Mouse (Mus musculus) left cerebral cortex, postnatal 25 days (tissue): ENCODE data around the gene Ptprs. TPM values are rescaled to one million over a fixed set of nuclear protein-coding genes. Genes with fewer than 3 reads are reported as not detected.

Experiments used
- microRNA-seq, 2 experiments: library from miRNA; unstranded; fragments of <30 nt; microRNA quantifications; one replicate each; pipeline ENCODE4 v1.2.0; 2022
- total RNA-seq, 2 experiments: library from RNA; stranded (reverse); gene quantifications; 2 replicates each; pipeline ENCODE4 v1.2.3; 2021

The Ptprs gene
- total RNA-seq, 2 experiments from 2014 or later = 621 to 622 TPM

Small RNA genes within 50 kb of the gene (microRNA-seq; reads per million reads assigned to microRNA genes)
- 2.5 to 5.0 reads per million in 2 experiments for gene Mir6977

Other genes with a start within 250 kb of the Ptprs start
- gene Fem1a, start 219.7 kb downstream of the Ptprs start, total RNA-seq = 10 to 100 TPM; 33.5 to 34.1 TPM
- gene Ticam1, start 199.7 kb downstream of the Ptprs start, total RNA-seq = 1 to 10 TPM; 5.2 to 5.4 TPM
- gene Plin3, start 183.6 kb downstream of the Ptprs start, total RNA-seq = 10 to 100 TPM in 1 of 2 experiments, 1 to 10 TPM in 1; 7.6 to 10.3 TPM
- not detected for gene Arrdc5, start 176.2 kb downstream of the Ptprs start, total RNA-seq
- 1 to 10 TPM in 1 of 2 experiments, under 1 TPM in 1; 0.69 to 1.1 TPM for gene Uhrf1, start 173.2 kb downstream of the Ptprs start, total RNA-seq
- gene Kdm4b, start 150.4 kb downstream of the Ptprs start, total RNA-seq = 10 to 100 TPM; 70.0 to 74.4 TPM
- gene Znrf4, start 35.9 kb upstream of the Ptprs start, total RNA-seq = not detected
- gene Gm20219, start 77.9 kb upstream of the Ptprs start, total RNA-seq = 1 to 10 TPM; 1.7 to 1.9 TPM
- 100 to 1,000 TPM in 1 of 2 experiments, 10 to 100 TPM in 1; 87.2 to 110 TPM for gene Safb2, start 108.1 kb upstream of the Ptprs start, total RNA-seq
- gene Safb, start 108.3 kb upstream of the Ptprs start, total RNA-seq = 100 to 1,000 TPM; 128 to 147 TPM
- 100 to 1,000 TPM; 135 to 142 TPM for gene 2410015M20Rik, start 133.3 kb upstream of the Ptprs start, total RNA-seq
- 100 to 1,000 TPM; 334 to 355 TPM for gene Rpl36, start 136.9 kb upstream of the Ptprs start, total RNA-seq
- gene Lonp1, start 150.4 kb upstream of the Ptprs start, total RNA-seq = 10 to 100 TPM; 63.0 to 63.1 TPM
- under 1 TPM; 0.73 TPM for gene Catsperd, start 151.7 kb upstream of the Ptprs start, total RNA-seq
- gene Ranbp3, start 196.8 kb upstream of the Ptprs start, total RNA-seq = 10 to 100 TPM; 88.4 to 91.3 TPM
- 100 to 1,000 TPM; 227 to 237 TPM for gene Ndufa11, start 241.3 kb upstream of the Ptprs start, total RNA-seq
- gene Vmac, start 241.5 kb upstream of the Ptprs start, total RNA-seq = 10 to 100 TPM; 11.0 to 12.3 TPM